Mouse (Mus musculus): ENCODE data around the gene Prr14l. TPM values are rescaled to one million over a fixed set of nuclear protein-coding genes. Genes with fewer than 3 reads are reported as not detected.
"Not testable (repeated sequence)": the region's sequence is repeated elsewhere in the genome, so short reads cannot be mapped to it uniquely, and the experiment has no call there.

Prr14l gene
- total and polyA plus RNA-seq, 3 experiments, result 37.0 to 135 (median 39.9) TPM

GRCm38 (mm10) chr5:32745705-32746655 lies 108.1 kb downstream of the Prr14l start:
- Histone ChIP-seq H3K36me3 (ENCODE audit: control insufficient read depth in 1 of 2, insufficient read depth in 2 of 2, low read length in 2 of 2) (peaks cover 0 to 4% of the 10 kb centered on the region in 2 experiments; a peak in 2 of 4 replicates), H3K4me3 (ENCODE audit: control insufficient read depth in 1 of 2, insufficient read depth in 1 of 2, low read depth in 2 of 2, low read length in 2 of 2) (no peak overlapping the region), H3K9ac (ENCODE audit: control insufficient read depth, low read depth, low read length, poor library complexity, severe bottlenecking) (no peak overlapping the region), H3K9me3 (replicated peaks; ENCODE audit: insufficient read depth, low read length) (no peaks in the 10 kb centered on the region), H3K4me1 (ENCODE audit: control insufficient read depth in 1 of 2, insufficient read depth in 2 of 2, low read length in 2 of 2) (peaks cover 3 to 7% of the 10 kb centered on the region in 2 experiments; a peak in 2 of 4 replicates), H3K79me2 (ENCODE audit: control insufficient read depth, insufficient read depth, low read length, poor library complexity) (no peaks in the 10 kb centered on the region), H3K27me3 (ENCODE audit: control insufficient read depth in 1 of 2, insufficient read depth in 2 of 2, low read length in 2 of 2) (no peaks in the 10 kb centered on the region), H3K27ac (ENCODE audit: control insufficient read depth, low read depth, low read length) (no peak overlapping the region)
- peak; percentile 58 for DNase-seq (ENCODE audit: low read depth, low spot score)
- TF ChIP-seq JUND (IDR thresholded peaks at IDR 0.05; ENCODE audit: low read depth, low read length) (no peak), KAT2A (conservative IDR thresholded peaks at IDR 0.05; ENCODE audit: low read depth, low read length) (no peak), SIN3A (IDR thresholded peaks at IDR 0.05; ENCODE audit: low read length) (peak; percentile 50; the same call in 1 of the 2 replicates), POLR2AphosphoS5 (IDR thresholded peaks at IDR 0.05; ENCODE audit: borderline replicate concordance, low read depth, low read length) (no peak), NELFE (IDR thresholded peaks at IDR 0.05; ENCODE audit: low read depth, low read length) (no peak), CHD1 (IDR thresholded peaks at IDR 0.05; ENCODE audit: low read depth, low read length) (no peak)

- Histone ChIP-seq H3K79me2 (ENCODE audit: control insufficient read depth, insufficient read depth, low read length, poor library complexity) (no peaks in the 10 kb centered on the region), H3K9me3 (replicated peaks; ENCODE audit: insufficient read depth, low read length) (no peaks in the 10 kb centered on the region), H3K27me3 (ENCODE audit: control insufficient read depth in 1 of 2, insufficient read depth in 2 of 2, low read length in 2 of 2) (no peaks in the 10 kb centered on the region), H3K36me3 (ENCODE audit: control insufficient read depth in 1 of 2, insufficient read depth in 2 of 2, low read length in 2 of 2) (peaks cover 0 to 2% of the 10 kb centered on the region in 2 experiments; a peak in 2 of 4 replicates), H3K4me1 (ENCODE audit: control insufficient read depth in 1 of 2, insufficient read depth in 2 of 2, low read length in 2 of 2) (peaks cover 0 to 7% of the 10 kb centered on the region in 2 experiments; a peak in 1 of 4 replicates), H3K9ac (ENCODE audit: control insufficient read depth, low read depth, low read length, poor library complexity, severe bottlenecking) (no peak overlapping the region), H3K27ac (ENCODE audit: control insufficient read depth, low read depth, low read length) (no peak overlapping the region), H3K4me3 (ENCODE audit: control insufficient read depth in 1 of 2, insufficient read depth in 1 of 2, low read depth in 2 of 2, low read length in 2 of 2) (no peak overlapping the region)
- TF ChIP-seq EP300 (IDR thresholded peaks at IDR 0.05; ENCODE audit: low read depth in 1 of 2, low read length in 2 of 2) (no peak), ZNF384 (IDR thresholded peaks at IDR 0.05; ENCODE audit: low read depth, low read length) (no peak), RCOR1 (IDR thresholded peaks at IDR 0.05; ENCODE audit: low read depth, low read length) (no peak), RAD21 (IDR thresholded peaks at IDR 0.05; ENCODE audit: low read depth, low read length) (no peak)
- no peak for DNase-seq (ENCODE audit: low read depth, low spot score)
Observed at GRCm38 (mm10) chr5:32742149-32742548, 111.9 kb downstream of the Prr14l start.

GRCm38 (mm10) chr5:32741377-32741776 lies 112.7 kb downstream of the Prr14l start:
- H3K27ac ChIP-seq (ENCODE audit: control insufficient read depth, low read depth, low read length); H3K79me2 ChIP-seq (ENCODE audit: control insufficient read depth, insufficient read depth, low read length, poor library complexity); H3K27me3 ChIP-seq (ENCODE audit: control insufficient read depth in 1 of 2, insufficient read depth in 2 of 2, low read length in 2 of 2); H3K36me3 ChIP-seq (ENCODE audit: control insufficient read depth in 1 of 2, insufficient read depth in 2 of 2, low read length in 2 of 2); H3K4me3 ChIP-seq (ENCODE audit: control insufficient read depth in 1 of 2, insufficient read depth in 1 of 2, low read depth in 2 of 2, low read length in 2 of 2); H3K9me3 ChIP-seq (replicated peaks; ENCODE audit: insufficient read depth, low read length); H3K4me1 ChIP-seq (ENCODE audit: control insufficient read depth in 1 of 2, insufficient read depth in 2 of 2, low read length in 2 of 2); DNase-seq (ENCODE audit: low read depth, low spot score); H3K9ac ChIP-seq (ENCODE audit: control insufficient read depth, low read depth, low read length, poor library complexity, severe bottlenecking): not testable (repeated sequence)

- H3K9ac ChIP-seq (ENCODE audit: control insufficient read depth, low read depth, low read length, poor library complexity, severe bottlenecking); H3K9me3 ChIP-seq (replicated peaks; ENCODE audit: insufficient read depth, low read length); H3K79me2 ChIP-seq (ENCODE audit: control insufficient read depth, insufficient read depth, low read length, poor library complexity); H3K27me3 ChIP-seq (ENCODE audit: control insufficient read depth in 1 of 2, insufficient read depth in 2 of 2, low read length in 2 of 2); H3K27ac ChIP-seq (ENCODE audit: control insufficient read depth, low read depth, low read length); H3K36me3 ChIP-seq (ENCODE audit: control insufficient read depth in 1 of 2, insufficient read depth in 2 of 2, low read length in 2 of 2); DNase-seq (ENCODE audit: low read depth, low spot score); H3K4me1 ChIP-seq (ENCODE audit: control insufficient read depth in 1 of 2, insufficient read depth in 2 of 2, low read length in 2 of 2); H3K4me3 ChIP-seq (ENCODE audit: control insufficient read depth in 1 of 2, insufficient read depth in 1 of 2, low read depth in 2 of 2, low read length in 2 of 2): not testable (repeated sequence)
Observed at GRCm38 (mm10) chr5:32740850-32741249, 113.2 kb downstream of the Prr14l start.
